Mouse (Mus musculus): ENCODE data around the gene Ifrd2. TPM values are rescaled to one million over a fixed set of nuclear protein-coding genes. Genes with fewer than 3 reads are reported as not detected.
"Not testable (repeated sequence)": the region's sequence is repeated elsewhere in the genome, so short reads cannot be mapped to it uniquely, and the experiment has no call there.

The Ifrd2 gene
- polyA plus RNA-seq, 1 experiment = 29.4 TPM

DNA sequence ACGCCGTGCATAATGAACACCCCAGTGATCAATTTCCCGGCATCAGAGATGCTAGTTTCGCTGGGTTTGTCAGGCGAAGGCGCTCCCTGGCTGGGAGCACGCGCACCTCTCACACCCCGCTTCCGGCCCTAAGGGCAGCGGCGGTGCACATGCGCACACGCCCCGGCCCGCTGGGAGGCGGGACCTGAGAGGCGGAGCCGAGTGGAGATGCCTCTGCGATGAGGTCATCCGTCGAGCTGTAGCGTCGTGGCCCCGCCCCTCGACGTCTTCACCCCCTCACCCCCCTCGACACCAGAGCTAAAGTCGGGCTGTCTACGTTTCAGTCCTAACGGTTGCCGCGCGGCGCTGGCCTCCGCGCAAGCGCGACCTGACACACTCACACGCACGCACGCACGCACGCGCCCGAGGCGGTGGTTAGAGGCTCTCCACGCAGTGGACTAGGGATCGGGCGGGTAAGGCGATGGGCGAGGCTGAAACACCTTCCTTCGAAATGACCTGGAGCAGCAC lies 33.1 kb upstream of the Ifrd2 start:
- Histone ChIP-seq H3K4me2 (ENCODE audit: low read depth) (peak overlapping the region; percentile 85), H3K27me3 (ENCODE audit: control insufficient read depth, insufficient read depth, insufficient read length) (no peaks in the 10 kb centered on the region), H3K79me2 (ENCODE audit: control insufficient read depth, insufficient read depth) (peaks cover 52% of the 10 kb centered on the region), H3K36me3 (ENCODE audit: control insufficient read depth, insufficient read depth) (peaks cover 24% of the 10 kb centered on the region), H3ac (ENCODE audit: control insufficient read depth, insufficient read length) (peak overlapping the region; percentile 96), H3K4me3 (peak overlapping the region; percentile 96)
- TF ChIP-seq POLR2AphosphoS2 (IDR thresholded peaks at IDR 0.05; ENCODE audit: insufficient read length, low read depth) (peak; percentile 93), MAX (IDR thresholded peaks at IDR 0.05; ENCODE audit: low read depth) (no peak), USF1 (IDR thresholded peaks at IDR 0.05; ENCODE audit: low read depth) (no peak), CEBPB (IDR thresholded peaks at IDR 0.05; ENCODE audit: insufficient read depth, poor library complexity, severe bottlenecking) (no peak), MYOD1 (IDR thresholded peaks at IDR 0.05; ENCODE audit: control insufficient read depth in 1 of 3, insufficient read length in 2 of 3, low read depth in 2 of 3) (peak in 1 of 3 experiments; percentile 2), MYOG (IDR thresholded peaks at IDR 0.05; ENCODE audit: control insufficient read depth in 1 of 3, insufficient read depth in 1 of 3, insufficient read length in 2 of 3, low read depth in 2 of 3) (peak in 1 of 3 experiments; percentile 1), POLR2A (IDR thresholded peaks at IDR 0.05; ENCODE audit: insufficient read length, low read depth) (peak; percentile 86)

DNA sequence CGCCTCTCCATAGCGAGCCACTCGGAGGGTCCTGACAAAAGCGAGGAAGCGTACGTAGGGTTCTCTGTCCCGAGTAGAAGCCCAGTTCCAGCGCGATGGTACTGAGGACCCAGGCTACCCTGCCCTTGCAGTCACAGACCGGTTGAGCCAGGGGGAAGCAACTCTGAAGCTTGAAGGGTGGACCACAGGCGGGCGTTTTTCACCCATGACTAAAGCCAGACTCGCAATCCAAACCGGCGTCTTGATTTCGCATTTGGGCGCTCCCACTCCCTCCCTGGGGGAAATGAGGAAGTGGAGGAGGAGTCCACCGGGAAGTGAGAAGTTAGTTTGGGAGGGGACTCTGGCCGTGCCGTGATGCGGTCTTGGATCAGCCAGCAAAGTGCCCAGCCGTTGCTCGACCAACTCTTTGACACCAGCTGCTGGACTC lies 32.4 kb upstream of the Ifrd2 start:
- peaks cover 52% of the 10 kb centered on the region for H3K79me2 ChIP-seq (ENCODE audit: control insufficient read depth, insufficient read depth)
- peak overlapping the region; percentile 48 for H3K4me2 ChIP-seq (ENCODE audit: low read depth)
- peak overlapping the region; percentile 96 for H3ac ChIP-seq (ENCODE audit: control insufficient read depth, insufficient read length)
- H3K36me3 ChIP-seq (ENCODE audit: control insufficient read depth, insufficient read depth) = peaks cover 30% of the 10 kb centered on the region
- peak overlapping the region; percentile 96 for H3K4me3 ChIP-seq
- H3K27me3 ChIP-seq (ENCODE audit: control insufficient read depth, insufficient read depth, insufficient read length) = no peaks in the 10 kb centered on the region
- TF ChIP-seq POLR2A (IDR thresholded peaks at IDR 0.05; ENCODE audit: insufficient read length, low read depth) = peak; percentile 33
- no peak for TF ChIP-seq MYOD1 (IDR thresholded peaks at IDR 0.05; ENCODE audit: control insufficient read depth in 1 of 3, insufficient read length in 2 of 3, low read depth in 2 of 3)
- TF ChIP-seq POLR2AphosphoS2 (IDR thresholded peaks at IDR 0.05; ENCODE audit: insufficient read length, low read depth) = peak; percentile 71

DNA sequence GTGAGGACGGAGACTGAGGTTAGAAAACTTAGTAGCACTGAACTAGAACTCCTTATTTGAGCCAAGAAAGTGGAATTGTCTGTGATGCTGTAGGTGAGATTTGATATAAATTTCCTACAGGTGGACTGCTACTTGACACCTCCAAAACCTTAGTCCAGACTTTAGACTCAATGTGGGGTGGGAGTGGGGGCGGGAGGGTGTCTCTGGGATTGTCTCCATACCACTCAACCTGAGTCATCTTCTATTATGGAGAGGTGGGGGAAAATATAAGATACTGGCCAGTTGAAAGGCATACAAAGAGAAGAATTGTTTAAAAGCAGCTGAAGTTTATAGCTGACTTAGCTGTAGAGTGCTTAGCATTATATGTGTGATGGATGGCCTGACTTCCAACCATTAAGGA lies 31.7 kb upstream of the Ifrd2 start:
- Histone ChIP-seq H3K36me3 (ENCODE audit: control insufficient read depth, insufficient read depth) (peaks cover 37% of the 10 kb centered on the region), H3K4me3 (peak overlapping the region; percentile 96), H3K79me2 (ENCODE audit: control insufficient read depth, insufficient read depth) (peaks cover 52% of the 10 kb centered on the region), H3K27me3 (ENCODE audit: control insufficient read depth, insufficient read depth, insufficient read length) (no peaks in the 10 kb centered on the region), H3K4me2 (ENCODE audit: low read depth) (peak overlapping the region; percentile 48), H3ac (ENCODE audit: control insufficient read depth, insufficient read length) (peak overlapping the region; percentile 96)
- no peak for TF ChIP-seq E2F4 (IDR thresholded peaks at IDR 0.05; ENCODE audit: insufficient read depth)
- TF ChIP-seq MAX (IDR thresholded peaks at IDR 0.05; ENCODE audit: low read depth) = no peak
- TF ChIP-seq MYOD1 (IDR thresholded peaks at IDR 0.05; ENCODE audit: control insufficient read depth in 1 of 3, insufficient read length in 2 of 3, low read depth in 2 of 3) = no peak
- no peak for TF ChIP-seq USF1 (IDR thresholded peaks at IDR 0.05; ENCODE audit: low read depth)
- TF ChIP-seq POLR2A (IDR thresholded peaks at IDR 0.05; ENCODE audit: insufficient read length, low read depth) = no peak
- TF ChIP-seq CEBPB (IDR thresholded peaks at IDR 0.05; ENCODE audit: insufficient read depth, poor library complexity, severe bottlenecking) = no peak
- TF ChIP-seq POLR2AphosphoS2 (IDR thresholded peaks at IDR 0.05; ENCODE audit: insufficient read length, low read depth) = no peak
- TF ChIP-seq REST (IDR thresholded peaks at IDR 0.05; ENCODE audit: insufficient read depth, insufficient read length) = no peak

DNA sequence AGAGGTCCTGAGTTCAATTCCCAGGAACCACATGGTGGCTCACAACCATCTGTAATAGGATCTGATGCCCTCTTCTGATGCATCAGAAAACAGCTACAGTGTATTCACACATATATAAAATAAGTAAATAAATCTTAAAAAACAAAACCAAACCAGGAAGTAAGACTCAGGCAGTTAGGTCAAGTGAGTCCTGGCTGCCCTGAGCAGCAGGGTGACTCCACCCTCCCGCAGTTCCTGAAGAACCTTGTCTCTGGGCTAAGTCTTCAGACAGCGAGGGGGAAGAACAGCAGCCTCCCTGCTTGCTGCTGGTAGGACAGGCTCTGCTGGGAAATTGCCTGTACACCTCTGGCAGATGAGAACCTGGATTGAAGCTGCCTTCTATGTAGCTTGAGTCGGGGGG lies 31.1 kb upstream of the Ifrd2 start:
- H3K36me3 ChIP-seq (ENCODE audit: control insufficient read depth, insufficient read depth) = peaks cover 43% of the 10 kb centered on the region
- H3K4me3 ChIP-seq = peak overlapping the region; percentile 96

DNA sequence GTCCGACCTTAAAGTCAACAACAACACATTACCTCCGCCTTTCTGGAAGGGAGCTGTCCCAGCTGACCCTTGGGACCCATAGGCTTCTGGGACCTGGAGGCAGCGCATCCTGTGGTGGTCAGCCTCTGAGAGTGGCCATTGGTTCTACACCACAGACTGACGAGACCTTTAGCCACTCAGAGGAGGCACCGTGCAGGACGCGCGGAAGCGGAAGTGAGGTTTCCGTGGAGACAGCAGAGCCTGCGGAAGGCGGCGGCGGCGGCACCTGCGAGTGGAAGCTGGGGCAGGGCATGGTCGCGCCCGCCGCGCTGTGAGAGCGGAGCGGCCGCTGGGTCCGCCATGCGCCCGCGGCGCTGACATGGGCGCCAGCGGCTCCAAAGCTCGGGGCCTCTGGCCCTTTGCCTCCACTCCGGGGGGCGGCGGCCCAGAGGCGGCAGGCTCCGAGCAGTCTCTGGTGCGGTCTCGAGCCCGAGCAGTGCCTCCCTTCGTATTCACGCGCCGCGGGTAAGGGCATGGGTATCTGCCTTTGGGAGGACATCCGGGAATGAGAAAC lies 24.3 kb upstream of the Ifrd2 start, which contains the start of gene Tusc2:
Tusc2 (plus strand) TSS at position 227 of the 553 bp plus-strand sequence.
- H3K79me2 ChIP-seq (ENCODE audit: control insufficient read depth, insufficient read depth) = peaks cover 14% of the 10 kb centered on the region
- peaks cover 38% of the 10 kb centered on the region for H3K36me3 ChIP-seq (ENCODE audit: control insufficient read depth, insufficient read depth)
- no peaks in the 10 kb centered on the region for H3K27me3 ChIP-seq (ENCODE audit: control insufficient read depth, insufficient read depth, insufficient read length)
- peak within 1 kb of the TSS; percentile 80 for H3K4me2 ChIP-seq (ENCODE audit: low read depth)
- H3K4me3 ChIP-seq = peak within 1 kb of the TSS; percentile 41
- TF ChIP-seq TCF12 (IDR thresholded peaks at IDR 0.05; ENCODE audit: insufficient read depth, poor library complexity, severe bottlenecking) (no peak), E2F4 (IDR thresholded peaks at IDR 0.05; ENCODE audit: insufficient read depth) (no peak), MYOD1 (IDR thresholded peaks at IDR 0.05; ENCODE audit: control insufficient read depth in 1 of 3, insufficient read length in 2 of 3, low read depth in 2 of 3) (no peak), POLR2A (IDR thresholded peaks at IDR 0.05; ENCODE audit: insufficient read length, low read depth) (peak; percentile 70), USF1 (IDR thresholded peaks at IDR 0.05; ENCODE audit: low read depth) (no peak), CEBPB (IDR thresholded peaks at IDR 0.05; ENCODE audit: insufficient read depth, poor library complexity, severe bottlenecking) (no peak), MYOG (IDR thresholded peaks at IDR 0.05; ENCODE audit: control insufficient read depth in 1 of 3, insufficient read depth in 1 of 3, insufficient read length in 2 of 3, low read depth in 2 of 3) (peak in 1 of 3 experiments; percentile 41), POLR2AphosphoS2 (IDR thresholded peaks at IDR 0.05; ENCODE audit: insufficient read length, low read depth) (peak; percentile 100), TCF3 (IDR thresholded peaks at IDR 0.05; ENCODE audit: insufficient read length, low read depth) (no peak), SRF (IDR thresholded peaks at IDR 0.05; ENCODE audit: control insufficient read depth, insufficient read length, low read depth) (no peak), REST (IDR thresholded peaks at IDR 0.05; ENCODE audit: insufficient read depth, insufficient read length) (no peak), MAX (IDR thresholded peaks at IDR 0.05; ENCODE audit: low read depth) (no peak)
- H3ac ChIP-seq (ENCODE audit: control insufficient read depth, insufficient read length) = peak within 1 kb of the TSS; percentile 43

More for the DNA sequence above, 31.1 kb upstream of the Ifrd2 start:
- H3K4me2 ChIP-seq (ENCODE audit: low read depth) = peak overlapping the region; percentile 48
- H3K79me2 ChIP-seq (ENCODE audit: control insufficient read depth, insufficient read depth) = peaks cover 52% of the 10 kb centered on the region
- TF ChIP-seq MYOD1 (IDR thresholded peaks at IDR 0.05; ENCODE audit: control insufficient read depth in 1 of 3, insufficient read length in 2 of 3, low read depth in 2 of 3) (no peak), MAX (IDR thresholded peaks at IDR 0.05; ENCODE audit: low read depth) (no peak), CEBPB (IDR thresholded peaks at IDR 0.05; ENCODE audit: insufficient read depth, poor library complexity, severe bottlenecking) (no peak)
- no peak overlapping the region for H3ac ChIP-seq (ENCODE audit: control insufficient read depth, insufficient read length)
- no peaks in the 10 kb centered on the region for H3K27me3 ChIP-seq (ENCODE audit: control insufficient read depth, insufficient read depth, insufficient read length)

DNA sequence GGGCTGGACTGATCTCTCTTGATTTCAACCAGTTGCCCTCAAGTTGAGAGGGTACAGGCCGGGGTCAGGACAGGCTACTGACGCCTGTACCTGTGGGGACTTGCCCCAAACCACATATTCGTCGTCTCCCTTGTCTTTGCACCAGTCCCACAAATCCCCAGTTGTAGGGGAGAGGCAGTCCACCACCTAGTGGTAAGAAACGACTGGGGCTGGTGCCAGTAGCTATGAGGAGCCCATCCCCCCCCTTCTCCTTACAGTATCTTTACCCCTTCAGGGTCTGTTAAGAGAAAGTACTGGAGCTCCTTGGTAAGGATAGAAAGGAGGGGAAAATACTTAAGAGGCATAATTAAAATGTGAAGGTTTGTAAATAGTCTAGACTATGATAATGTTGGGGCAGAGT lies 21.9 kb upstream of the Ifrd2 start:
- not testable (repeated sequence) for H3K4me2 ChIP-seq (ENCODE audit: low read depth); H3K4me3 ChIP-seq
- H3K36me3 ChIP-seq (ENCODE audit: control insufficient read depth, insufficient read depth) = peaks cover 14% of the 10 kb centered on the region

More for the DNA sequence above, 21.9 kb upstream of the Ifrd2 start:
- H3ac ChIP-seq (ENCODE audit: control insufficient read depth, insufficient read length); H3K27me3 ChIP-seq (ENCODE audit: control insufficient read depth, insufficient read depth, insufficient read length): not testable (repeated sequence)
- H3K79me2 ChIP-seq (ENCODE audit: control insufficient read depth, insufficient read depth) = peaks cover 20% of the 10 kb centered on the region

Data from myocyte (in vitro differentiated cells).